Mouse (Mus musculus) midbrain, postnatal 0 days (tissue): ENCODE data around the gene Tap1. TPM values are rescaled to one million over a fixed set of nuclear protein-coding genes. Genes with fewer than 3 reads are reported as not detected.
"Not testable (repeated sequence)": the region's sequence is repeated elsewhere in the genome, so short reads cannot be mapped to it uniquely, and the experiment has no call there.

Experiments used
- ATAC-seq: fragments of 200-750 bp; cut with Nextera tagmentation; 2 replicates; pipeline ENCODE4 v1.8.0; 2017; ENCODE audit warnings: moderate number of reproducible peaks, mild to moderate bottlenecking, moderate TSS enrichment, moderate library complexity; ENCODE audit not compliant: low FRiP score
- DNase-seq: peaks from one replicate; pipeline ENCODE4 v3.0.0-alpha.2; 2015; ENCODE audit warnings: low spot score
- H3K27ac ChIP-seq: fragments of 300-500 bp; sonication (generic); 2 replicates; pipeline ENCODE4 v1.5.1; 2014; ENCODE audit warnings: low read depth, mild to moderate bottlenecking, low read length, mixed read lengths
- H3K27me3 ChIP-seq: fragments of 300-500 bp; sonication (generic); 2 replicates; pipeline ENCODE4 v1.6.1; 2014; ENCODE audit warnings: low read length, control low read depth, mixed read lengths; ENCODE audit not compliant: insufficient read depth
- H3K36me3 ChIP-seq: fragments of 300-500 bp; sonication (generic); 2 replicates; pipeline ENCODE4 v1.6.1; 2014; ENCODE audit warnings: low read length, control low read depth, mixed read lengths; ENCODE audit not compliant: insufficient read depth
- H3K4me1 ChIP-seq: fragments of 300-500 bp; sonication (generic); 2 replicates; pipeline ENCODE4 v1.6.1; 2014; ENCODE audit warnings: mild to moderate bottlenecking, control low read depth, antibody characterized with exemption, low read length, mixed read lengths; ENCODE audit not compliant: insufficient read depth
- H3K4me2 ChIP-seq: fragments of 300-500 bp; sonication (generic); 2 replicates; pipeline ENCODE4 v1.6.1; 2014; ENCODE audit warnings: low read depth, mild to moderate bottlenecking, low read length, mixed read lengths; ENCODE audit not compliant: poor library complexity, severe bottlenecking
- H3K4me3 ChIP-seq: fragments of 300-500 bp; sonication (generic); 2 replicates; pipeline ENCODE4 v1.5.1; 2014; ENCODE audit warnings: low read depth, mild to moderate bottlenecking, low read length, moderate library complexity
- H3K9ac ChIP-seq: fragments of 300-500 bp; sonication (generic); replicated peaks from 2 replicates; pipeline ENCODE4 v1.6.1; 2014; ENCODE audit warnings: mild to moderate bottlenecking, low read length, moderate library complexity, mixed read lengths; ENCODE audit not compliant: poor library complexity, severe bottlenecking
- H3K9me3 ChIP-seq: fragments of 300-500 bp; sonication (generic); 2 replicates; pipeline ENCODE4 v1.6.1; 2016; ENCODE audit warnings: low read length, control low read depth
- CTCF ChIP-seq: IDR thresholded peaks from 2 replicates; pipeline ENCODE4 v1.5.1; 2016; ENCODE audit warnings: antibody characterized with exemption, mild to moderate bottlenecking
- WGBS: fragments of 180-500 bp; shearing (Covaris S2); extraction: QIAGEN DNeasy Blood & Tissue Kit; methylation state at CpG from one replicate; pipeline ENCODE4 v1.1.7; 2014; 5-methylcytosine and 5-hydroxymethylcytosine counted together
- polyA plus RNA-seq: library from polyadenylated mRNA; unstranded; fragments of >200 nt; fragmentation: Nextera tagmentation; extraction: Ambion mirVana; gene quantifications from 2 replicates; pipeline ENCODE4 v1.2.1, GENCODE M21; 2015
- total RNA-seq: library from RNA; depleted of rRNA; stranded (reverse); fragments of >200 nt; gene quantifications from 2 replicates; pipeline ENCODE4 v1.2.3, GENCODE M21; 2014

The Tap1 gene
- total and polyA plus RNA-seq, 2 experiments from 2014 or later, result 7.1 to 7.7 TPM

DNA sequence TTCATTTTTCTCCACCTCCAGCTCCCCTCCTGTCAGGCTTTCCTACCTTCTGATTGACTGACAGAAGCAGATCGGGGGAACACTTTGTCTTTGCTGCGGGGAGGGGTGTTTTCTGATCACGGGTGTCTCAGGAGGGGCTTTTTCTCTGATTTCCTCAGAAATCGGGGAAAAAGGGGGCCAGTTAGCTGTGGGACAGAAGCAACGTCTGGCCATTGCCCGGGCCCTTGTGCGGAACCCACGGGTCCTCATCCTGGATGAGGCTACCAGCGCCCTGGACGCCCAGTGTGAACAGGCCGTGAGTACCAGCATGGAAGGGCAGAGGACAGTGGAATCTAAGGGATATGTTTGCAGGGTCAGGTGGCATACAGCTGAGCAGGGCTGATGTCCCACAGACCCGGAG is 27.8 kb downstream of the Tap1 start:
- H3K4me3 ChIP-seq, result no peak overlapping the region
- TF ChIP-seq CTCF, result no peak
- H3K9me3 ChIP-seq, result no peaks in the 10 kb centered on the region
- no peak overlapping the region for H3K27ac ChIP-seq
- H3K4me1 ChIP-seq, result no peaks in the 10 kb centered on the region
- ATAC-seq (no peak), DNase-seq (no peak)
- 87% methylated on average over 12 of the region's 12 CpGs for WGBS
- H3K9ac ChIP-seq, result no peak overlapping the region
- H3K4me2 ChIP-seq, result no peak overlapping the region
- peaks cover 22% of the 10 kb centered on the region for H3K27me3 ChIP-seq
- H3K36me3 ChIP-seq, result no peaks in the 10 kb centered on the region

DNA sequence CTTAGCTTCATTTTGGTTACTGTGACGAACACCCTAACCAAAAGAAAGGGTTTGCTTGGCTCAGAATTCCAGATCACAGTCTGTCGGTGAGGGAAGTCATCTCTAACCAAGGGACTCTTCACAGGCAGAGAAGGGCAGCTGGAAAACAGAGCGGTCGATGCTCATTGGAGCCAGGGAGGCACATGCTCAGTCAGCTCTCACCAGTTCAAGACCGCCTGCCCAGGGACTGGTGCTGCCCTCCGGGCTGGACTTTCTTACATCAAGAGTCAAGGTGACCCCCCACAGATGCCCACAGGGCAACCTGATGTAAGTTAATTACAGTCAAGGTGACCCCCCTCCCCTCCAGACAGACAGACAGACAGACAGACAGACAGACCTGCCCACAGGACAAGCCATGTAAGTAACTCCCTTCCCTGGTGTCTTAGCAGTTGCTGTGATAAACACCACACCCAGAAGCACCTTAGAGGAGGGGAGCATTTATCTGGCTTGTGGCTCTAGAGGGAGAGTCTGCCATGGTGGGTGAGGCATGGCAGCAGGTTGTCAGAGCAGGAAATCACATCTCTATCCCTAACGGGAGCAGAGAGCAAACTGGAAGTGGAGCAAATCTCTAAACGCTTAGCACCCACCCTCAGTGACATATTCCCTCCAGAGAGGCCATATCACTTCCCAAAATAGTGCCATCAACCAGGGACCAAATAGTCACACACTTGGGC is 30.0 kb downstream of the Tap1 start:
- H3K4me1 ChIP-seq, result no peaks in the 10 kb centered on the region
- H3K9me3 ChIP-seq, result no peaks in the 10 kb centered on the region
- TF ChIP-seq CTCF, result no peak
- H3K27me3 ChIP-seq, result peaks cover 16% of the 10 kb centered on the region
- H3K36me3 ChIP-seq, result no peaks in the 10 kb centered on the region
- ATAC-seq, result no peak
- no peak overlapping the region for H3K27ac ChIP-seq
- no peak overlapping the region for H3K4me2 ChIP-seq
- no peak overlapping the region for H3K9ac ChIP-seq
- H3K4me3 ChIP-seq, result no peak overlapping the region
- 87% methylated on average over 8 of the region's 8 CpGs for WGBS
- no peak for DNase-seq

DNA sequence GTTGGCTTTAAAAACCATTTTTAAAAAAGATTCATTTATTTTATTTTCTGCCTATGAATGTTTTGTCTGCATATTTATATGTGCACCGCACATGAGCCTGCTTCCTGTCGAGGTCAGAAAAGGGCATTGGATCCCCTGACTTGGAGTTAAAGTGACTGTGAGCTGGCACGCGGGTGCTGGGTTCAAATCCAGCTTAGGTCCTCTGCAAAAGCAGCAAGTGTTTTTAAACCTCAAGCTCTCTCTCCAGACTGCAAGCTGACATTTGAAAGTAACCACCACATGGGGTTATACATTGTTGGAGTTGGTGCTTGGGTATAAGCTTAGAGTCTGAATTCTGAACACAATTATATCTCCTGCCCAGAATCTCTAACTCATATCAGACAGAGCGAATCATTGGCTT is 30.6 kb downstream of the Tap1 start:
- H3K36me3 ChIP-seq, result no peaks in the 10 kb centered on the region
- H3K9ac ChIP-seq, result no peak overlapping the region
- H3K9me3 ChIP-seq, result no peaks in the 10 kb centered on the region
- DNase-seq, result no peak
- peaks cover 13% of the 10 kb centered on the region for H3K27me3 ChIP-seq
- no peaks in the 10 kb centered on the region for H3K4me1 ChIP-seq
- TF ChIP-seq CTCF, result no peak
- WGBS, result 92% methylated on average over 5 of the region's 5 CpGs
- no peak overlapping the region for H3K27ac ChIP-seq
- ATAC-seq, result no peak
- no peak overlapping the region for H3K4me3 ChIP-seq
- no peak overlapping the region for H3K4me2 ChIP-seq

DNA sequence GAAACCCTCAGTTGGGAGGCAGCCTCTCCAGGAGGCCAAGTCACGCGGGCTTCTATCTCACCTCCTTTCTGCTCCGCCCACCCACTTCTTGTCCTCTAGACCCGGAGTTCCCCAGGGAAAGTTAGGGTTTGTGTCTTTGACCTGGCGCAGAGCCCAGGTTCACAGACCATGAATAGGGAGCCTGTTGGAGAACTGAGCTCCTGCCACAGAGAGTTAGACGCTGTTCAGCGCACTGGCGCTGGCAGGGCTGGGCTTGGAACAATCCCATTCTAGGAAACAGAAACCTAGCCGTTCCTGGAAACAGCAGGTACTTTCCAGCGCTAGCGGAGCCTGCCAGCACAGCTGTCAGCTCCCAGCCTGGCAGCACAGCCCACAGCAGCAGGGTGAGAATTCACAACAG is 31.3 kb downstream of the Tap1 start:
- DNase-seq (peak; percentile 34), ATAC-seq (no peak)
- H3K4me2 ChIP-seq, result no peak overlapping the region

DNA sequence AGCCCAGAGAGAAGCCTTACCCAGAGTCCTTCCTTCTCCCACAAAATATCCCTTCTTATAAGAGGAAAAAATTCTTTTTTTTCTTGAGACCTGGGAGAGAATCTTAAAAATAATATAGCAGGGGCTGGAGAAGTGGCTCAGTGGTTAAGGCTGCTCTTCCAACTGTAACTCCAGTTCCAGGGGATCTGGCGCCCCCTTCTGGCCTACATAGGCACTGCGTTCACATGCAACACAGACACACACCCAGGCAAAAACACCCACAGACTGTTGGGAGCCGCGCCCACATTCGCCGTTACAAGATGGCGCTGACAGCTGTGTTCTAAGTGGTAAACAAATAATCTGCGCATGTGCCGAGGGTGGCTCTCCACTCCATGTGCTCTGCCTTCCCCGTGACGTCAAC is 31.7 kb downstream of the Tap1 start:
- H3K4me2 ChIP-seq, H3K27ac ChIP-seq, H3K36me3 ChIP-seq, H3K4me3 ChIP-seq, H3K27me3 ChIP-seq, H3K9me3 ChIP-seq, DNase-seq, ATAC-seq, H3K9ac ChIP-seq, H3K4me1 ChIP-seq: not testable (repeated sequence)
- TF ChIP-seq CTCF, result peak; percentile 54
- WGBS, result 88% methylated on average over 7 of the region's 11 CpGs

More for the DNA sequence above, 31.3 kb downstream of the Tap1 start:
- no peaks in the 10 kb centered on the region for H3K9me3 ChIP-seq
- H3K9ac ChIP-seq, result no peak overlapping the region
- no peak for TF ChIP-seq CTCF
- H3K27me3 ChIP-seq, result peaks cover 8% of the 10 kb centered on the region
- no peak overlapping the region for H3K27ac ChIP-seq
- 67% methylated on average over 11 of the region's 11 CpGs for WGBS
- H3K4me1 ChIP-seq, result no peaks in the 10 kb centered on the region
- no peaks in the 10 kb centered on the region for H3K36me3 ChIP-seq
- no peak overlapping the region for H3K4me3 ChIP-seq

DNA sequence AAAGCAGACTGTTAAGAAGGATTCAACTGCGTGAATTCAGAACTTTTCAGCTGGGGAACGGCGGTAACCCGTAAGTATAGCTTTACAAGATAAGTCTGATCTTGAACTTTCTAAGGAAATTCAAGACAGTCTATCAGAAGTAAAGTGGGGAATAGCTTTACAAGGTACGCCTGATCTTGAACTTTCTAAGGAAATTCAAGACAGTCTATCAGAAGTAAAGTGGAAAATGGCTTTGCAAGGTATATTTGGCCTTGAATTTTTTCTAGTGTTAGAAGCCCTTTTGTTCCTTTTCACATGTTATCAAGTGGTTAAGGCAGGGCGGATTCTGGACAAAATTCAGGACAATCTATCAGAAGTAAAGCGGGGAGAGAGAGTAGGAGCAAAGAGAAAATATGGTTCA is 32.4 kb downstream of the Tap1 start:
- H3K9ac ChIP-seq, H3K9me3 ChIP-seq, H3K36me3 ChIP-seq, DNase-seq, H3K27me3 ChIP-seq, H3K4me2 ChIP-seq, ATAC-seq, H3K4me3 ChIP-seq, H3K4me1 ChIP-seq, H3K27ac ChIP-seq: not testable (repeated sequence)
- WGBS, result 92% methylated on average over 3 of the region's 7 CpGs

DNA sequence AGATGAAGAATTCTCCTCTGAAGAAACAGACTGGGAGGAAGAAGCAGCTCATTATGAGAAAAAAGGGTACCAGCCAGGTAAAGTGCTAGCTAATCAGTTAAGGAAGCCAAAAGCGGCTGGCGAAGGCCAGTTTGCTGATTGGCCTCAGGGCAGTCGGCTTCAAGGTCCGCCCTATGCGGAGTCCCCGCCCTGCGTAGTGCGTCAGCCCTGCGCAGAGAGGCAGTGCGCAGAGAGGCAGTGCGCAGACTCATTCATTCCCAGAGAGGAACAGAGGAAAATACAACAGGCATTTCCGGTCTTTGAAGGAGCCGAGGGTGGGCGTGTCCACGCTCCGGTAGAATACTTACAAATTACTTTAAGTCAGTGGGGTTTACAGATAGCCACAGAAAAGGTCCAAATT is 33.0 kb downstream of the Tap1 start:
- DNase-seq, H3K27me3 ChIP-seq, ATAC-seq, H3K27ac ChIP-seq, H3K9ac ChIP-seq, H3K36me3 ChIP-seq, H3K4me3 ChIP-seq, H3K4me2 ChIP-seq, H3K9me3 ChIP-seq, H3K4me1 ChIP-seq: not testable (repeated sequence)
- WGBS, result 95% methylated on average over 5 of the region's 16 CpGs
